Mouse (Mus musculus) thymus, postnatal 10 days (tissue): ENCODE measurements around the gene Glycam1.
A peak's percentile ranks its signal among the peaks of the same experiment; 100 is the strongest.

Experiments
- DNase-seq, 2 experiments: peaks; one replicate each; pipeline ENCODE4 v3.0.0; 2021; ENCODE audit warnings: low spot score in 2 of 2

Glycam1 gene

DNA sequence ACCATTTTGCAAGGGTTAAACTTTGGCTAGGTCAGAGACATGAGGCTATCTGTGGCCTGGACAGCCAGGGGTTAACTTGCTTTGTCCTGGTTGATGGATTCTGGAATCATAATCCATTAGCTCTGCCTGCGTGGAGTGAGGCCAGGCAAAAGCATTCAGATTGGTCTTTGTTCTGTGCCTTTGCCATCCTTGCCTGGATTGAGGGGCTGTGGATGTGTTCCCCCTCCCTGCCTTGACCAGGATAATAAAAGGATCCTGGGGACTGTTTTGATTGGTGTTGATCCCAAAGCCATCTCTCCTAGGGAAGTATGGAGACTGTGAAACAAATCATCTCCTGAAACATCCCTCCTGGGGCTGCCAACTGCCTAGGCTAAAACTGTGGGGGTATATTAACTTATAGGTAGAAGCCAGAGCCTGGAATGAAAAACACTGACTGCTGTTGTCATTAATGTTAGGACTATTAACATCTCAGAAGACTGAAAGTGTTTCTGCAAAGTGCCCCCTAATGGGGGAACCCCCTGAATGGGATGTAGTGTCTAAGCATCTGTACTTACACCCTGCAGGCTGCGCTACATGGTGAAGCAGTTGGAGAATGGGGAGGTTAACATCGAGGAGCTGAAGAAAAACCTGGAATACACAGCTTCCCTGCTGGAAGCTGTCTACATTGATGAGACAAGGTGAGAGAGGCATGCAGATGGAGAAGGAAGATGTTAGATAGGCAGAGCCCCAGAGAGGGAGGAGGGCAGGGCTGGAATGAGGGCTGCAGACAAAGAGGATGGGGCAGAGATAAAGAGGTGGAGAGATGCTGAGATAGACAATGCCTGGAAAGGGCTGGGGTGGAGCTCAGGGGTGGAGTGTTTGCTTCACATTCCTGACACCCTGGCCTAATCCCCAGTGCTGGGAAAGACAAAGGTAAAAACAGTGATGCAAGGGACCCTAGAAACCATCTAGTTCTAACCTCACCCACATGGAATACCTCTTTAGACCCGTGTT lies 45.2 kb downstream of the Glycam1 start:
- no peak for DNase-seq

DNA sequence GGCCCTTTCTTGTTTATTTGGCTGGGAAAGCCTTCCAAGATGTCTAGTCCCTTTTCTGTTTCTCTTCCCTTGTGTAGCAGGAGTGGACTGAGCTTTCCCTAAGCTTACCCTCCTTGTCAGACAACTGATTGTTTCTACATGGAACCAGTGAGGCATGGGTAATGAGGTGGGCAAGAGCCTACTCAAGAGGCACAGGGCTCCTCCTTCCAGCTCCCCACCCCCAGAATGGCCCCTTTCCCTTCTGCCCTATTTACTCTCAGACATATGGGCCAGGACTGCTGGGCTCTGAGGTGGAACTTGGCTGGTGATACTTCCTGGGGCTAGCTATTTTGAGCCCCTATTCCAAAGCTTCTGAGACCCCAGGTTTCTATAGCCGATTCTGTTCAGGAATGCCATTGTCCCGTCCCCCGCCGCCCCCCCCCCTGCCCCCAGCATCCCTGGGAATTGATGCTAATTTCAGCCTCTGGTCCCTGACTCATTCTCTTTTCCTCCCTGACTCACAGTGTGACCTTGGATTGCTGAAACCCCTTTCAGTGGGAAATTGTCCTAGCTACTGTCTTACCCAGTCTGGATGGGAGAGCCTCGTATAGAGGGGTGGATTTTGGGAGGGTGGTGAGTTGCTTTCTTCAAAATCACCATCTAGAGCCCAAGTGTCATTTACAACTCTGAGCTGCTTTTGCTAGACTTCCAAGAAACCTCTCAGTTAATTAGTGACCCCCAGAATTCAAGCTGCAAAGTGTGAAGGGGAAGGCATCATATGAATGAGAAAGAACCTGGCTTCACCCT lies 46.1 kb downstream of the Glycam1 start:
- DNase-seq, result no peak

DNA sequence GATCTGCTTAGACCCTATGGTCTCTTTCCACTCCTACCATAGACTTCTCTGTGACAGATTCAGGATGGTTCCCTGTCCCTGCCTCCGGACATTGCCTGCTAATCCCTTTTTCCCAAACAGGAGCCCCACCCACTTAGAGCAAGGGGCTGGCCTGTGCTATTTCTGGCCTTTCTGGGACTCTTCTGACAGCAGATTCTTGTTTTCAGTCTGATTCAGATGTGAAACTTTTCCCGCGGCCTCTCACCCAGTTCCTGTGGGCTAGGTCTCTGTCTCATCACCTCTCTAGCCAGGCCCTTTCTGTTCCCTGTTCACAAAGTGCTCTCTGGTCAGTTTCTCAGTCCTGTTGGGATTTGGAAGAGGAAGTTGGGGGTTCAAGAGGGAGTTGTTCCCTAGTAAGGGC lies 50.0 kb downstream of the Glycam1 start:
- no peak for DNase-seq

DNA sequence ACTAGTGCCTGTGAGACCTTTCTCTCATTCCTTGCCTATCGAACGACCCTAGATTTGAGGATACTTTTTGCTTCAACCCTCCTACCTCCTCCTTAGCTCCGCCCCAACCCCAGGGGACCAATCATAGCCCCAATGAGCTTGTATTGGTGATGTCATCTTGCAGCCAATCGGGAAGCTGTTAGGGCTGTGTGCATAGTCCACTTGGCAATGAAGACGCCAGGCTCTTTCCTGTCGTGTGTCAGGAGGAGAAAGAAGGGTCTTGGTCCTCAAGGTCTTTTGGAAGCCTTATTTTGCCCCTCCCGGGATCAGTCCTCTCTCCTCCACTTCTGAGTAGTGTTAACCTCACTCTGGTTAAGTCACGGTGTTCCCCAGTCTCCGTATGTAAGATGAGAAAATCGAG lies 50.8 kb downstream of the Glycam1 start:
- DNase-seq, result peak; percentile 41 to 53

DNA sequence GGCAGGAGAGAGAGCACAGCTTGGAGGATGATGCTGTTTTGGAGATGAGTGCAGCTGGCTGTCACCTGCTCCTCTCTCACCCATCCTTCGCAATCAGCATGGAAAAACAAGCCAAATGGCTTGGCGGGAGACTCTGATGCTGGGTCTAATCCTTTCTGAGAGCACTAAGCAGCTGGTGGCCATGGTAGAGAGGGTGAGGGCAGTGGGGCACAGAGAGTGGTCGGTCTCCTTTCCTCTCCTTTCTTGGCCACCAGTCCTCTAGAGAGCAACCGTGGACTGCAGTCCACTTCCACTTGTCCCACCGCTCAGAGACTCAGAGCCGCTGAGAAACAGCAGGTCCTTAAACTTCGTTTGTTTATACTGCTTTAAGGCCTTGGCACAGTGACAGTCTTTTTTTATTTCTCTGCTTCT lies 51.3 kb downstream of the Glycam1 start:
- no peak for DNase-seq
